Mouse (Mus musculus): Measurements from ENCODE around the gene Tmem229b.

- TF ChIP-seq CTCF (IDR thresholded peaks at IDR 0.05; ENCODE audit: control insufficient read depth, insufficient read depth, insufficient replicate concordance, low read depth, low read length) (no peak), POLR2A (IDR thresholded peaks at IDR 0.05; ENCODE audit: control insufficient read depth, low read depth, low read length) (no peak)
Measured at GRCm38 (mm10) chr12:79047203-79047602, 39.8 kb upstream of the Tmem229b start.

All from testis, adult 2 months (tissue).